Mouse (Mus musculus) naive thymus-derived CD4-positive, alpha-beta T cell, adult 2 months (primary cell): ENCODE data around the gene Mycn.

Experiments used
- DNase-seq: peaks from one replicate; pipeline ENCODE4 v3.0.0-alpha.2; 2011; ENCODE audit warnings: low read depth

Mycn gene

GRCm38 (mm10) chr12:12941661-12942363, at the start of gene Mycn:
TSS of gene Mycn (minus strand) at chr12:12941914.
- peak; percentile 23 for DNase-seq

- no peak for DNase-seq
These were observed 45.7 kb upstream of the Mycn start for GRCm38 (mm10) chr12:12987376-12987775.

- DNase-seq = no peak
These were observed 45.0 kb upstream of the Mycn start for GRCm38 (mm10) chr12:12986612-12987206.

- DNase-seq = no peak
These were observed 41.3 kb upstream of the Mycn start for GRCm38 (mm10) chr12:12983032-12983431.

GRCm38 (mm10) chr12:12975397-12975796, 33.7 kb upstream of the Mycn start:
- DNase-seq = no peak

GRCm38 (mm10) chr12:12972756-12973435, 31.2 kb upstream of the Mycn start:
- DNase-seq = no peak

- DNase-seq = no peak
These were observed 26.2 kb upstream of the Mycn start for GRCm38 (mm10) chr12:12967946-12968345.

- no peak for DNase-seq
These were observed 23.1 kb upstream of the Mycn start for GRCm38 (mm10) chr12:12964856-12965255.

GRCm38 (mm10) chr12:12947606-12948005, 5.9 kb upstream of the Mycn start:
- DNase-seq = no peak

GRCm38 (mm10) chr12:12943288-12943687, 1.6 kb upstream of the Mycn start:
- DNase-seq = no peak

- DNase-seq = peak; percentile 67
These were observed 793 bp upstream of the Mycn start for GRCm38 (mm10) chr12:12942364-12943050.

- no peak for DNase-seq
These were observed 597 bp downstream of the Mycn start for GRCm38 (mm10) chr12:12941129-12941504.

- peak; percentile 29 for DNase-seq
These were observed 1.1 kb downstream of the Mycn start for GRCm38 (mm10) chr12:12940466-12941128.

GRCm38 (mm10) chr12:12939581-12940465, 1.9 kb downstream of the Mycn start:
- DNase-seq = peak; percentile 22

GRCm38 (mm10) chr12:12938850-12939249, 2.9 kb downstream of the Mycn start:
- DNase-seq = peak; percentile 63

- DNase-seq = no peak
These were observed 3.4 kb downstream of the Mycn start for GRCm38 (mm10) chr12:12938361-12938760.

- DNase-seq = no peak
These were observed 4.0 kb downstream of the Mycn start for GRCm38 (mm10) chr12:12937746-12938145.

GRCm38 (mm10) chr12:12937088-12937487, 4.6 kb downstream of the Mycn start:
- peak; percentile 23 for DNase-seq

GRCm38 (mm10) chr12:12932238-12932637, 9.5 kb downstream of the Mycn start:
- DNase-seq = no peak

GRCm38 (mm10) chr12:12928239-12928638, 13.5 kb downstream of the Mycn start:
- DNase-seq = no peak

GRCm38 (mm10) chr12:12926975-12927527, 14.7 kb downstream of the Mycn start:
- no peak for DNase-seq
